Mouse (Mus musculus): ENCODE measurements at regions not wholly inside any gene's neighbourhood (a gene's known extent, or its start where the extent isn't known, plus 50 kb on each side); places are given as distances from the start of the nearest gene placed in this dataset.

GRCm38 (mm10) chr12:47074961-47075360 is 256.2 kb upstream of the Nova1 start:
- TF ChIP-seq MYOD1 (IDR thresholded peaks at IDR 0.05; ENCODE audit: control insufficient read depth in 1 of 3, insufficient read length in 2 of 3, low read depth in 2 of 3) (no peak), CEBPB (IDR thresholded peaks at IDR 0.05; ENCODE audit: insufficient read depth, poor library complexity, severe bottlenecking) (no peak), MYOG (IDR thresholded peaks at IDR 0.05; ENCODE audit: control insufficient read depth in 1 of 3, insufficient read depth in 1 of 3, insufficient read length in 2 of 3, low read depth in 2 of 3) (no peak), POLR2A (IDR thresholded peaks at IDR 0.05; ENCODE audit: insufficient read length, low read depth) (no peak)
